Mouse (Mus musculus) intestine, embryonic 16.5 days (tissue): ENCODE measurements around the gene Plxna4. TPM values are rescaled to one million over a fixed set of nuclear protein-coding genes. Genes with fewer than 3 reads are reported as not detected.

ENCODE experiments used
- ATAC-seq: fragments of 200-750 bp; cut with Nextera tagmentation; 2 replicates; pipeline ENCODE4 v1.8.0; 2017; ENCODE audit warnings: moderate TSS enrichment, moderate library complexity
- H3K27ac ChIP-seq: fragments of 300-500 bp; sonication (generic); 2 replicates; pipeline ENCODE4 v1.5.1; 2014; ENCODE audit warnings: mild to moderate bottlenecking, low read length
- H3K27me3 ChIP-seq: fragments of 300-500 bp; sonication (generic); replicated peaks from 2 replicates; pipeline ENCODE4 v1.6.1; 2014; ENCODE audit warnings: low read length, control low read depth, mixed read lengths; ENCODE audit not compliant: control insufficient read depth, insufficient read depth
- H3K36me3 ChIP-seq: fragments of 300-500 bp; sonication (generic); 2 replicates; pipeline ENCODE4 v1.6.1; 2014; ENCODE audit warnings: low read length, control low read depth; ENCODE audit not compliant: control insufficient read depth, insufficient read depth
- H3K4me1 ChIP-seq: fragments of 300-500 bp; sonication (generic); 2 replicates; pipeline ENCODE4 v1.6.1; 2014; ENCODE audit warnings: low read length, control low read depth, mixed read lengths; ENCODE audit not compliant: control insufficient read depth, insufficient read depth
- H3K4me2 ChIP-seq: fragments of 300-500 bp; sonication (generic); 2 replicates; pipeline ENCODE4 v1.6.1; 2014; ENCODE audit warnings: low read depth, low read length, control low read depth
- H3K4me3 ChIP-seq: fragments of 300-500 bp; sonication (generic); 2 replicates; pipeline ENCODE4 v1.5.1; 2014; ENCODE audit warnings: mild to moderate bottlenecking, low read length
- H3K9ac ChIP-seq: fragments of 300-500 bp; sonication (generic); 2 replicates; pipeline ENCODE4 v1.6.1; 2014; ENCODE audit warnings: low read depth, low read length
- H3K9me3 ChIP-seq: fragments of 300-500 bp; sonication (generic); 2 replicates; pipeline ENCODE4 v1.6.1; 2016; ENCODE audit warnings: low read length, control low read depth; ENCODE audit not compliant: control insufficient read depth
- WGBS: fragments of 180-500 bp; shearing (Covaris S2); extraction: QIAGEN DNeasy Blood & Tissue Kit; methylation state at CpG from one replicate; pipeline ENCODE4 v1.1.7; 2014; 5-methylcytosine and 5-hydroxymethylcytosine counted together
- polyA plus RNA-seq: library from polyadenylated mRNA; unstranded; fragments of >200 nt; fragmentation: Nextera tagmentation; extraction: Ambion mirVana; gene quantifications from 2 replicates; pipeline ENCODE4 v1.2.1, GENCODE M21; 2015

Gene Plxna4
- polyA plus RNA-seq, 1 experiment from 2014 or later: 1.3 TPM

DNA sequence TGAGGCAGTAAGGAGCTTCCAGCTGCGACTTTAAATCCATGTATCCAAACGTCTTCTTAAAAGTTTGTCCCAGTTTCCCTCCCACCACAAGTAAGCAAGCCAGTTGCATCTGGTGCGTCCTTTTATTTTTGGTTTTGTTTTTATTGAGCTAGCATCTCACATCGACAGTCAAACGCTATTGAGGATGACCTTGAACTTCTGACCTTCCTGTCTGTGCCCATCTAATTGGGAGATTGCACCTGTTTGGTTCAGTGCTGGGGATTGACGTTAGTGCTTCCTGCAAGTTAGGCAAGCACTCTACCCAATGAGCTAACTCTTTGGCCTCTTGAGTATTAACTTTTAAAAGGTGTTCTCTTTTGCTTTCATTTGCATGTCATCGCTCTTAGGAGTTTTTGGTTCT is 379.0 kb downstream of the Plxna4 start:
- Histone ChIP-seq H3K4me3 (no peak overlapping the region), H3K4me1 (no peaks in the 10 kb centered on the region), H3K4me2 (no peak overlapping the region), H3K36me3 (no peaks in the 10 kb centered on the region), H3K27ac (no peak overlapping the region), H3K27me3 (no peaks in the 10 kb centered on the region), H3K9ac (no peak overlapping the region), H3K9me3 (no peaks in the 10 kb centered on the region)
- ATAC-seq: no peak
- WGBS: 69% methylated on average over 7 of the region's 7 CpGs

GRCm38 (mm10) chr6:32204253-32204652 is 383.7 kb downstream of the Plxna4 start:
- Histone ChIP-seq H3K9ac (no peak overlapping the region), H3K27ac (no peak overlapping the region), H3K9me3 (no peaks in the 10 kb centered on the region), H3K4me2 (no peak overlapping the region), H3K27me3 (no peaks in the 10 kb centered on the region), H3K4me1 (no peaks in the 10 kb centered on the region), H3K4me3 (no peak overlapping the region), H3K36me3 (no peaks in the 10 kb centered on the region)
- 53% methylated on average over 4 of the region's 4 CpGs for WGBS
- ATAC-seq: no peak

- 38% methylated on average over 4 of the region's 4 CpGs for WGBS
- H3K27ac ChIP-seq: no peak overlapping the region
- H3K4me3 ChIP-seq: no peak overlapping the region
- ATAC-seq: no peak
- H3K4me1 ChIP-seq: no peaks in the 10 kb centered on the region
- H3K4me2 ChIP-seq: no peak overlapping the region
- H3K36me3 ChIP-seq: no peaks in the 10 kb centered on the region
- H3K27me3 ChIP-seq: no peaks in the 10 kb centered on the region
- H3K9ac ChIP-seq: no peak overlapping the region
- H3K9me3 ChIP-seq: no peaks in the 10 kb centered on the region
These were observed 384.6 kb downstream of the Plxna4 start for GRCm38 (mm10) chr6:32203389-32203788.

DNA sequence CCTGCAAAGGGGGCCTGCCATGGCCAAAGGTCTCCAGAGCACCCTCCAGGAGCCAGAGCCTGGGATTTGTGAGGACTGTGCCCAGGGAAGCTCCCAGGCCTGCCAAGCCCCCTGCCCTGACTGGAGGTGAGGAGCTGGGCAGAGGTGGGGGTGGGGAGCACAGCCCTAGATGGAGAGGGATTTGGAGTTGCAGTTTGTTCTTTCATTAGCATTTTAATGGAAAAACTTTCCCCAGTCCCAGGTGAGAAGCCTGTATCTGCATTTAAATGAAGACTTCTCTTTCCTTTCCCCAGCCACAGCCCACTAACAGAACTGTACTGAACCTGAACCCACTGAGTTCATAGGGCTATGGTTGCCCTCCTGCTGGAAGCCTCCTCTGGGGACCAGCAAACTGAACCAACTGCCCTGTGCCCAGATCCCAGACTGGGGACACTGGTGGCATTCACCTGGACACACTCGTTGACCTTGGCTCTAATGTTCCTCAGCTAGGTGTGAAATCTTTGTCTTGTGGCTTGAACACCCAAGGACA is 385.3 kb downstream of the Plxna4 start:
- no peak for ATAC-seq
- H3K27me3 ChIP-seq: no peaks in the 10 kb centered on the region
- no peak overlapping the region for H3K27ac ChIP-seq
- H3K4me1 ChIP-seq: no peaks in the 10 kb centered on the region
- H3K4me2 ChIP-seq: no peak overlapping the region
- WGBS: 35% methylated on average over 1 of the region's 1 CpGs
- H3K9me3 ChIP-seq: no peaks in the 10 kb centered on the region
- H3K9ac ChIP-seq: no peak overlapping the region
- no peaks in the 10 kb centered on the region for H3K36me3 ChIP-seq
- H3K4me3 ChIP-seq: no peak overlapping the region

GRCm38 (mm10) chr6:32201506-32201905 is 386.5 kb downstream of the Plxna4 start:
- no peaks in the 10 kb centered on the region for H3K4me1 ChIP-seq
- no peak for ATAC-seq
- H3K9ac ChIP-seq: no peak overlapping the region

DNA sequence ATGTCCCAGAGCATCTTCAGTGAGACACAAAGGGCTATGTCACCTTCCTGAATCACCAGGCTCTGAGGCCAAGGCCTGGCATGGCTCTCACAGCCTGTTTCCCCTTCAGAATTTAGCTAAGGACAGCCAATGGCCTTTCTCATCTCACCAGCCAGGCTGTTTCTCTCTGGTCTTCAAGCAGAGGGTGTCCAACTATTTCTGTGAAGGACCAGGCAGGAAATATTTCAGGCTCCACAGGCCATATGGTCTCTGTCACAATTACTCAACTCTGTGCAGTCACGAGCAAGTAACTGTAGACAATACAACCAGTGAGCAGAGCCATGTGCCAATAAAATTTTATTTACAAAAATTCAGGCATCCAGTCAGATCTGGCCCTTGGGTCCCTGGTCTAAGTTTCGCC is 388.4 kb downstream of the Plxna4 start:
- Histone ChIP-seq H3K36me3 (no peaks in the 10 kb centered on the region), H3K9ac (no peak overlapping the region), H3K9me3 (no peaks in the 10 kb centered on the region), H3K4me1 (no peaks in the 10 kb centered on the region), H3K4me3 (no peak overlapping the region), H3K27ac (no peak overlapping the region), H3K4me2 (no peak overlapping the region), H3K27me3 (no peaks in the 10 kb centered on the region)
- WGBS: 51% methylated on average over 2 of the region's 2 CpGs
- no peak for ATAC-seq

More at GRCm38 (mm10) chr6:32201506-32201905, 386.5 kb downstream of the Plxna4 start:
- Histone ChIP-seq H3K27me3 (no peaks in the 10 kb centered on the region), H3K4me3 (no peak overlapping the region), H3K9me3 (no peaks in the 10 kb centered on the region), H3K27ac (no peak overlapping the region), H3K36me3 (no peaks in the 10 kb centered on the region), H3K4me2 (no peak overlapping the region)

- Histone ChIP-seq H3K4me3 (no peak overlapping the region), H3K4me1 (no peaks in the 10 kb centered on the region), H3K27me3 (no peaks in the 10 kb centered on the region), H3K9ac (no peak overlapping the region), H3K36me3 (no peaks in the 10 kb centered on the region), H3K9me3 (no peaks in the 10 kb centered on the region), H3K4me2 (no peak overlapping the region), H3K27ac (no peak overlapping the region)
- WGBS: 84% methylated on average over 9 of the region's 9 CpGs
- no peak for ATAC-seq
These were observed 391.1 kb downstream of the Plxna4 start for GRCm38 (mm10) chr6:32196913-32197312.

DNA sequence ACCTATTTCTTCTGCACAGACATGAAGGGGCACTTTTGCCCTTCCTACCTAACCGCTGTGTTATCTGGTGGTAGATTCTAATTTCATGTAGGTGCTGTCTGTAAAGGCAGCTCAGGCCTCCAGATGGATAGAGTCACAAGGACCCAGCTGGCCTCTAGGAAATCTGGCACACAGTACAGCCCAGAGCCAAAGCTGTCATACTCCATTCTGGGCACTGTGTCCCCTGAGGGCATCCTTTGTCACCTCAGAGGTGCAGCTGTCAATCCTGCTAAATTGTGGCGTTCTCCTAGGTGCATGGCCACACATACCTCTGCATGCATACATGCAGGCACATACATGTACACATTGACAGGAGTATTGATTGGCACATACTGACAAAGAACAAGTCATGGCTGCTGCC is 394.9 kb downstream of the Plxna4 start:
- Histone ChIP-seq H3K27ac (no peak overlapping the region), H3K4me2 (no peak overlapping the region), H3K27me3 (no peaks in the 10 kb centered on the region), H3K9ac (no peak overlapping the region), H3K36me3 (no peaks in the 10 kb centered on the region), H3K9me3 (no peaks in the 10 kb centered on the region), H3K4me3 (no peak overlapping the region), H3K4me1 (no peaks in the 10 kb centered on the region)
- 94% methylated on average over 2 of the region's 2 CpGs for WGBS
- ATAC-seq: no peak

DNA sequence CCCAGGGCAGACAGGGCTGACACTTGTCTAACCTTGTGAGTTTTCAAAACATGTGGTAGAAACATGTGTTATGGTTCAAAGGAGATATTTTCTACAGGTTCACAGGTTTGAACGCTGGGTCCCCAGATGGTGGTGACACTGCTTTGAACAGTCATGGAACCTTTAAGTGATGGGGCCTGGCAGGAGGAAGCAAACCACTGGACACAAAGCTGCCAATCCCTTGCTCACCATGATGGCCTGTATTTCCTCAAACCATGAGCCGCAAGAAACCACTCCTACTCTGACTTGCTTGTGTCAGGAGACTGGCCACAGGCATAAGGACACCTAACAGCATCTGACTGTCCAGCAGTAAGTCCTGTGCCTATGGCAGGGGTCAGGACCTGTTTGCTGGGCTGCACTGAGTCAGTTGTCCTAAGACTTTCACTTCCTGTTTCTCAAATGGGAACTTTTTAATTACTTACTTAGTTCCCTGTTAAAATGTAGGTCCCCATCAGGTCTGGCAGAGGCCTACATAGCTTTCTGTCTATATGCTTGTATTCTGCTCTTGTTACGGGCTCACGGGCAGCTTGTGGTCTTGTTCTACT is 403.5 kb downstream of the Plxna4 start:
- H3K36me3 ChIP-seq: no peaks in the 10 kb centered on the region
- no peak overlapping the region for H3K9ac ChIP-seq
- no peak for ATAC-seq
- H3K4me1 ChIP-seq: no peaks in the 10 kb centered on the region
- H3K4me2 ChIP-seq: no peak overlapping the region
- H3K9me3 ChIP-seq: no peaks in the 10 kb centered on the region
- no peaks in the 10 kb centered on the region for H3K27me3 ChIP-seq
- no peak overlapping the region for H3K4me3 ChIP-seq
- H3K27ac ChIP-seq: no peak overlapping the region
- WGBS: 94% methylated on average over 4 of the region's 4 CpGs

DNA sequence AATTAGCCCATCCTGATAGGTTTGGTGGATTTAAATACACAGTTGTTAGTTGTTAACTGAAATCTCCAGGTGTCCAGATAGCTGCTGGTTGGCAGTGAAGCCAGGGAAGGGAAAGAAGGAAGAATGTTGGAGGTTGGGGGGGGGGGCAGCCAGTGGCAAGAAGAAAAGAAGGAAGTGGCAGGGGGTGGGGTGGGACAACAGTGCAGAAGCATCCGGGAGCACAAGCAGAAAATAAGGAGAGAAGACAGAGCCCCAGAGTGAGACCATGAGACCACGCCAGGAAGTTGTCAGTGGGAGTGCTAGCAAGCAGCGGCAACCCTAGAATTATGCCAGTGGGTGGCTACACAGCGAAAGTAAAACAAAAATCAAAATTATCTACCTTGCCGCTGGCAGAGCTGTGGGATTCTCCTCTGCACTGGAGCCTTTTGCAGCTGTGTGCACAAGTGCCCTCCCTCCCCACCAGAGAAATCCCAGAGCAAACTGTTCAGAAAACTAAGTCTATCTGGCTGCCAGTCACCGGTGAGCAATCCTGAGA is 404.3 kb downstream of the Plxna4 start:
- H3K9me3 ChIP-seq: no peaks in the 10 kb centered on the region
- WGBS: 68% methylated on average over 6 of the region's 6 CpGs
- H3K9ac ChIP-seq: no peak overlapping the region
- H3K36me3 ChIP-seq: no peaks in the 10 kb centered on the region
- no peaks in the 10 kb centered on the region for H3K27me3 ChIP-seq
- ATAC-seq: no peak
- H3K4me1 ChIP-seq: no peaks in the 10 kb centered on the region
- H3K4me2 ChIP-seq: no peak overlapping the region
- H3K27ac ChIP-seq: no peak overlapping the region
- H3K4me3 ChIP-seq: no peak overlapping the region
